In genomic region chr19:42869663-42870530, GRCm38 (mm10) we compare ENCODE assay signal across 25 mouse cellular contexts.
DNase-seq lines count a peak whose midpoint lies in the region; ATAC-seq and TF ChIP-seq lines count a peak whose summit lies in the region.
"Had no signal": no experiment of that assay in that cellular context is flagged by ENCODE, and none has a peak within 500 bp of the region (broad histone marks: within the 10 kb centered on the region; RNA-seq: fewer than 3 reads in every experiment).

No protein-coding gene starts in this region.

- 71% methylated on average over 8 of the region's 8 CpGs for WGBS in stomach, embryonic 14.5 days
- 76% methylated on average over 8 of the region's 8 CpGs for WGBS in stomach, postnatal 0 days
- 82% methylated on average over 8 of the region's 8 CpGs for WGBS in midbrain, postnatal 0 days

- no peaks in the 10 kb centered on the region for H3K9me3 ChIP-seq in stomach, embryonic 14.5 days (ENCODE audit: control insufficient read depth, low read depth, low read length)
- H3K9me3 ChIP-seq in stomach, postnatal 0 days (ENCODE audit: control insufficient read depth, low read length) = no peaks in the 10 kb centered on the region
- H3K9me3 ChIP-seq in midbrain, postnatal 0 days (ENCODE audit: low read length) = no peaks in the 10 kb centered on the region
- H3K9me3 ChIP-seq: embryonic facial prominence, embryonic 15.5 days; heart, embryonic 15.5 days; stomach, embryonic 15.5 days had no signal

- no peak for TF ChIP-seq CTCF in stomach, postnatal 0 days (IDR thresholded peaks at IDR 0.05; ENCODE audit: low read depth)
- TF ChIP-seq CTCF in midbrain, postnatal 0 days (IDR thresholded peaks at IDR 0.05) = no peak
- no peak for TF ChIP-seq CTCF in layer of hippocampus, adult 2 months (conservative IDR thresholded peaks at IDR 0.05)

- peak overlapping the region; percentile 39; the same call in 1 of the 2 replicates for H3K27ac ChIP-seq in stomach, embryonic 14.5 days (ENCODE audit: low read length)
- no peak overlapping the region for H3K27ac ChIP-seq in stomach, postnatal 0 days (replicated peaks)
- H3K27ac ChIP-seq in midbrain, postnatal 0 days (ENCODE audit: low read depth, low read length) = no peak overlapping the region
- no peak overlapping the region for H3K27ac ChIP-seq in layer of hippocampus, adult 2 months
- H3K27ac ChIP-seq: embryonic facial prominence, embryonic 15.5 days; hindbrain, embryonic 14.5 days; stomach, embryonic 15.5 days had no signal

- H3K9ac ChIP-seq in stomach, embryonic 14.5 days (replicated peaks; ENCODE audit: low read depth, low read length) = no peak overlapping the region
- no peak overlapping the region for H3K9ac ChIP-seq in stomach, postnatal 0 days (ENCODE audit: low read length)
- H3K9ac ChIP-seq in midbrain, postnatal 0 days (replicated peaks; ENCODE audit: low read length, poor library complexity, severe bottlenecking) = no peak overlapping the region
- H3K9ac ChIP-seq: embryonic facial prominence, embryonic 15.5 days; heart, embryonic 15.5 days; hindbrain, embryonic 14.5 days; stomach, embryonic 15.5 days had no signal

- H3K4me1 ChIP-seq in stomach, embryonic 14.5 days (ENCODE audit: control insufficient read depth, insufficient read depth, low read length) = peaks cover 9% of the 10 kb centered on the region; the same call in 1 of the 2 replicates
- no peaks in the 10 kb centered on the region for H3K4me1 ChIP-seq in stomach, postnatal 0 days (replicated peaks; ENCODE audit: control insufficient read depth, insufficient read depth)
- no peaks in the 10 kb centered on the region for H3K4me1 ChIP-seq in midbrain, postnatal 0 days (ENCODE audit: insufficient read depth, low read length)
- H3K4me1 ChIP-seq: stomach, embryonic 15.5 days had no signal

- no peaks in the 10 kb centered on the region for H3K36me3 ChIP-seq in stomach, embryonic 14.5 days (ENCODE audit: control insufficient read depth, insufficient read depth, low read length)
- H3K36me3 ChIP-seq in stomach, postnatal 0 days (ENCODE audit: control insufficient read depth, insufficient read depth, low read length) = no peaks in the 10 kb centered on the region
- H3K36me3 ChIP-seq in midbrain, postnatal 0 days (ENCODE audit: insufficient read depth, low read length) = no peaks in the 10 kb centered on the region
- H3K36me3 ChIP-seq: embryonic facial prominence, embryonic 15.5 days; heart, embryonic 15.5 days; stomach, embryonic 15.5 days had no signal

- intact Hi-C loops in heart, postnatal 14 days (cut with DNase I) = no loop called here

- 0 out of 2 replicates have a peak, but pooled peaks have one; percentile 20 for ATAC-seq in cerebellum, adult (ENCODE audit: insufficient number of reproducible peaks, low FRiP score, low TSS enrichment)
- ATAC-seq in stomach, embryonic 14.5 days (ENCODE audit: insufficient number of reproducible peaks, insufficient read depth, low FRiP score, low read depth) = no peak
- no peak for ATAC-seq in stomach, postnatal 0 days (ENCODE audit: low FRiP score, low TSS enrichment)
- no peak for ATAC-seq in midbrain, postnatal 0 days (ENCODE audit: low FRiP score)
- ATAC-seq: activated CD4-positive, CD25-positive, alpha-beta regulatory T cell, adult 4 months; lung, postnatal 0 days; Patski had no signal

- no peak for DNase-seq in cerebellum, postnatal 10 days
- DNase-seq in stomach, postnatal 0 days (ENCODE audit: low spot score) = no peak
- peak; percentile 5 to 32 for DNase-seq in heart, postnatal 14 days
- DNase-seq in midbrain, postnatal 0 days (ENCODE audit: low spot score) = no peak
- no peak for DNase-seq in layer of hippocampus, adult 2 months (ENCODE audit: low spot score in 2 of 2)
- no peak for DNase-seq in adrenal gland, adult 2 months
- DNase-seq: cerebellum, adult 11-12 months; cerebellum, postnatal 25 days; gastrocnemius, postnatal 10 days; kidney, adult 8-10 months; kidney, postnatal 14 days; layer of hippocampus, adult 9-11 months; midbrain, embryonic 14.5 days; right cerebral cortex, postnatal 14 days; thymus, adult 2 months had no signal

- no peak for TF ChIP-seq EP300 in stomach, postnatal 0 days (optimal IDR thresholded peaks at IDR 0.05)

- no peaks in the 10 kb centered on the region for H3K27me3 ChIP-seq in stomach, embryonic 14.5 days (ENCODE audit: control insufficient read depth, insufficient read depth, low read length)
- H3K27me3 ChIP-seq in stomach, postnatal 0 days (ENCODE audit: control insufficient read depth, insufficient read depth, low read length) = no peaks in the 10 kb centered on the region
- no peaks in the 10 kb centered on the region for H3K27me3 ChIP-seq in midbrain, postnatal 0 days (ENCODE audit: insufficient read depth, low read length)
- H3K27me3 ChIP-seq: embryonic facial prominence, embryonic 15.5 days; heart, embryonic 15.5 days; stomach, embryonic 15.5 days had no signal

- H3K4me2 ChIP-seq in stomach, embryonic 14.5 days (replicated peaks; ENCODE audit: low read depth, low read length) = no peak overlapping the region
- no peak overlapping the region for H3K4me2 ChIP-seq in stomach, postnatal 0 days (replicated peaks; ENCODE audit: low read depth)
- H3K4me2 ChIP-seq in midbrain, postnatal 0 days (ENCODE audit: low read depth, low read length, poor library complexity, severe bottlenecking) = no peak overlapping the region
- H3K4me2 ChIP-seq: embryonic facial prominence, embryonic 15.5 days; heart, embryonic 15.5 days; hindbrain, embryonic 14.5 days; stomach, embryonic 15.5 days had no signal

- H3K4me3 ChIP-seq in stomach, embryonic 14.5 days (ENCODE audit: low read depth, low read length) = no peak overlapping the region
- H3K4me3 ChIP-seq in stomach, postnatal 0 days (ENCODE audit: low read depth, low read length) = no peak overlapping the region
- no peak overlapping the region for H3K4me3 ChIP-seq in midbrain, postnatal 0 days (ENCODE audit: low read depth, low read length)
- no peak overlapping the region for H3K4me3 ChIP-seq in layer of hippocampus, adult 2 months
- H3K4me3 ChIP-seq: embryonic facial prominence, embryonic 15.5 days; heart, embryonic 15.5 days; myocyte; stomach, embryonic 15.5 days had no signal

Comparison
In these comparisons a context has a peak if more than half of its experiments do, and no peak if none do; other contexts are left out.
1. DNase-seq: peak in heart, postnatal 14 days (2 of 2); none in cerebellum, postnatal 10 days (0 of 2), stomach, postnatal 0 days (single experiment), midbrain, postnatal 0 days (single experiment), layer of hippocampus, adult 2 months (0 of 2) and adrenal gland, adult 2 months (single experiment).